Mouse (Mus musculus) CD4-positive, CD25-positive, alpha-beta regulatory T cell, adult 2 months (primary cell): Measurements from ENCODE around the gene Ap3m1.

ENCODE experiments used
- DNase-seq: peaks from one replicate; pipeline ENCODE4 v3.0.0-alpha.2; 2012; ENCODE audit warnings: low read depth, low spot score

Ap3m1 gene

GRCm38 (mm10) chr14:21017871-21018270 lies 34.4 kb downstream of the Ap3m1 start:
- no peak for DNase-seq

GRCm38 (mm10) chr14:21013800-21014334 lies 38.4 kb downstream of the Ap3m1 start:
- no peak for DNase-seq

GRCm38 (mm10) chr14:20999617-21000016 lies 52.7 kb downstream of the Ap3m1 start:
- DNase-seq, result no peak

GRCm38 (mm10) chr14:20997548-20997947 lies 54.8 kb downstream of the Ap3m1 start:
- no peak for DNase-seq

GRCm38 (mm10) chr14:20996361-20996760 lies 55.9 kb downstream of the Ap3m1 start:
- DNase-seq, result no peak

GRCm38 (mm10) chr14:20995497-20995896 lies 56.8 kb downstream of the Ap3m1 start:
- no peak for DNase-seq

- no peak for DNase-seq
Measured at GRCm38 (mm10) chr14:20994475-20994874, 57.8 kb downstream of the Ap3m1 start.

- DNase-seq, result peak; percentile 69
Measured at GRCm38 (mm10) chr14:20993067-20993691, 59.1 kb downstream of the Ap3m1 start.

- DNase-seq, result no peak
Measured at GRCm38 (mm10) chr14:20991492-20991891, 60.8 kb downstream of the Ap3m1 start.

GRCm38 (mm10) chr14:20985482-20985881 lies 66.8 kb downstream of the Ap3m1 start:
- DNase-seq, result no peak

- no peak for DNase-seq
Measured at GRCm38 (mm10) chr14:20983832-20984231, 68.5 kb downstream of the Ap3m1 start.
